Mouse (Mus musculus) 3134 (cell line): ENCODE measurements around the gene Hfm1.

Experiments
- DNase-seq: peaks from one replicate; pipeline ENCODE4 v3.0.0-alpha.2; 2011; ENCODE audit warnings: low spot score; ENCODE audit not compliant: insufficient read length; ENCODE audit errors: extremely low read depth

Gene Hfm1

DNA sequence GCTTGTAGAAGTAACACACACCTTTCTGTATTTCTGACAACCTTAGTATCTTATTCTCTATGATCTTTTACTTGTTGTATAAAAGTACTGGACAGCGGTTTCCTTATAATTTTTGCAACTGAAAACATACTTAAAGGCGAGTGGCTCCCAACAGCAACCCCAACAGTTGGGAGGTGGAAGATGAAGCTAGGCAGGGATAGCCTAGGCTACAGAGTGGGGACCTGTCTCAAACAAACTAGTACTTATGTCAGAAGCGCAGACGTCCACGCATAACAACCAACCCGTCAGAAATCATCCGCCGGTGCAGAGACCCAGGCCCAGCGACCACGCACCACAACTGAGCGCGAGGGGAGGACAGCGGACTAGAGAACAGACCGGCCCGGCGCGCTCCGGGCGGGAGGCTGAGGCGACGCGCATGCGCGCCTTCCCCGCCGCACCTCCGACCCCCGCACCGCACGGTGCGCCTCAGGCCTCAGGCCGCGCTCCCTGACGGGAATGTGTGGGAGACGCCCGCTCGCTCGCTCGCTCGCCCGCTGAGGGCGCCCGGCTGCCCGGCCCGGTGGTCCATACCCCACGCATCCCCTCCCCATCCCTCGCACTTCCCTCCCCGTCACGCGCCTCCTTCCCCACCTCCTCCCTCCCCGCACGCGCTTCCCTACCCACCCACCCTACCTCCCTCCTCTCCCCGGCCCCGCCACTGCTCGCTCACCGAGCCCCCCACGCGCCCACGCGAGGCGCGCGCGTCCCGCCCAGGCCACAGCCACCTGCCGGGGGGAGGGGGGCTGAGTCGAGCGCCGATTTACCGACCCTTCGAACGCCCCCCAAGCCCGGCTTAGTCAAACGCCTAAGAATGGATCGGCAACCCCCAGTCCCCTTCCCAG, at the start of gene Hfm1:
Hfm1 (minus strand) TSS at position 834 of the 881 bp plus-strand sequence.
- DNase-seq, result no peak

DNA sequence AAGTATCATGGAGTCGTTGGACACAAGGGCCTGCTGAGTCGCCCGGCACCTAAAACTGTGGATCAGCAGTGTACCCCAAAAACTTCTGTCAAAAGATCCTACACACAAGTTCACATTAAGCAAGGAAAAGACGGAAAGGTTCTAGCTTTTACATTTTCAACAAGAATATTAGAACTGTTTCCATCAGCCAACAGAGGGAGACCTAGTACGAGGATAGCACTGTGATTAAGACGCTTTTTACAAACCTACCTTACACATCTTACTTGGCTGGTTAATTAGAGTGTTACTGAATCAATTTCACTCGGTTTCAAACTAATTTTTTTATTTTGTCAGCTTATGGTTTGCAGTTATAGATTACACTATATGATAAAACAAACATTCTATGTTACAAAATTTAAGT, 47.8 kb upstream of the Hfm1 start:
- no peak for DNase-seq

DNA sequence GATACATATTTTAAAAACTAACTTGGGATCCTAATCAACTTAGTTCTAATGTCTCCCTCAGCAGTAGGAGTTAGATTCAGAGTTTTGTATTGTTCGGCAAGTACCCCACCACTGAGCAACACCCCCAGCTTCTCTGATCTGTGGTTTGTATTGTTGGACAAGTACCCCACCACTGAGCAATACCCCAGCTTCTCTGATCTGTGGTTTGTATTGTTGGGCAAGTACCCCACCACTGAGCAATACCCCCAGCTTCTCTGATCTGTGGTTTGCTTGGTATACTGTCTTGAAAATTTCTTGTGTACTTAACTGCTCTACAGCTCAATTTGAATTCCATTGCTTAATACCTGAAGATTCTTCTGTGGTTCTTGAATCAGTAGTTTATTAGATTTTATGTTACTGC, 41.5 kb upstream of the Hfm1 start:
- no peak for DNase-seq

DNA sequence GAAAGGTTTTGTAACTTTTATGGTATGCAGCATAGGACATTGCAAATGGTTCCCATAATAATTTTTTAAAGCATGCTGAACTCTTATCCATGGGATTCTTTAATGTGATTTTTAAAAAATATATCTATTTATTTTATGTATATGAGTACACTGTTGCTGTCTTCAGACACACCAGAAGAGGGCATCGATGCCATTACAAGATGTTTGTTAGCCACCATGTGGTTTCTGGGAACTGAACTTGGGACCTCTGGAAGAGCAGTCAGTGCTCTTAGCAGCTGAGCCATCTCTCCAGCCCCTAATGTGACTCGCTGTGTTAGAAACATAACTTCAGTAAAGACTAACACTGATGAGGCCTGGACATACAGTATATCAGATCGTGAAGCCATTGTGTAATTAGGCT, 40.3 kb upstream of the Hfm1 start:
- DNase-seq, result no peak

DNA sequence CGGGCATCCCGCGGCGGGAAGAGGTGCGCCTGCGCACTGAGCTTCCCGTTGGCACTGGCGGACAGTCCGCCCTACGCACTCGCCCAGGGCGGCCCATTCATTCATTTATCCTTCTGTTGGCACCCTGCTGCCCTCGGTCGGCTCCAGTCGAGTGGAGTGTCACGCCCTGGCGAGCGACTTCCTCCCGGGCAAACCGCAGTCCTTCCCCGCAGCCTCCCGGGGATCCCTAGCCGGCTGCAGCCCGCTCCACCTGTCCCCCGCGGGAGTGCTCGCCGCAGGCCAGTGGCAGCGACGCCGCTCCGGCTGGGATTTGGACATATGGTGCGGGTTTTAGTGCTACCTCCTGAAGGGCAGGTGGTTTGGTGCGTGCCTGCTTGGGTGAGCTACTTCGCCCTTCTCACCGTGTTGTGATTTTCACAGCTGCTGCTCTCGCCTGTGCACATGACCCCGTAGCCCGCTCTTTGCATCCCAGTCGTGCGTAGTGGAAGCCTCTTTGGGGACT, 38.4 kb upstream of the Hfm1 start:
- DNase-seq, result no peak

GRCm38 (mm10) chr5:106963584-106964512, 37.7 kb upstream of the Hfm1 start, which contains the start of gene Cdc7:
Cdc7 (plus strand) TSS chr5:106964322.
- DNase-seq, result peak; percentile 93

GRCm38 (mm10) chr5:106960451-106960850, 34.3 kb upstream of the Hfm1 start:
- DNase-seq, result no peak

- no peak for DNase-seq
Observed at GRCm38 (mm10) chr5:106959031-106959430, 32.9 kb upstream of the Hfm1 start.

- no peak for DNase-seq
Observed at GRCm38 (mm10) chr5:106956467-106956866, 30.3 kb upstream of the Hfm1 start.

- no peak for DNase-seq
Observed at GRCm38 (mm10) chr5:106948683-106949082, 22.6 kb upstream of the Hfm1 start.

DNA sequence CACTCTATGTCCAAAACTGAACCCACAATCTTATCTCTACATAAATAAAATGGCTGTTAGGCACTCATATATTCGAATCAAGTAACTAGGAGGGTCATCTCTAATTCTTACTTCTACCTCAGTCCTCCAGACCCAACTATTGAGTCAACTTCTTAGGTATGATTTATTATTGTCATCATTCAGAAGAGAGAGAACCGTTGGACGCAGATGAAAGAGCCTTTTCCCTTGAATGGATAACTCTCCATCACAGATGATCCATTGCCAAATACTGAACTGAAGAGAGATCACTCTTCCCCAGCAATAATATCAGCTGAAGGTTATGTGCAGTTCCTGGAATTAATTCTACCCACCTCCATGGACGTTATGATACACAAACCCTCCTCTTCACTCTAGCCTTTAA, 20.2 kb upstream of the Hfm1 start:
- no peak for DNase-seq

DNA sequence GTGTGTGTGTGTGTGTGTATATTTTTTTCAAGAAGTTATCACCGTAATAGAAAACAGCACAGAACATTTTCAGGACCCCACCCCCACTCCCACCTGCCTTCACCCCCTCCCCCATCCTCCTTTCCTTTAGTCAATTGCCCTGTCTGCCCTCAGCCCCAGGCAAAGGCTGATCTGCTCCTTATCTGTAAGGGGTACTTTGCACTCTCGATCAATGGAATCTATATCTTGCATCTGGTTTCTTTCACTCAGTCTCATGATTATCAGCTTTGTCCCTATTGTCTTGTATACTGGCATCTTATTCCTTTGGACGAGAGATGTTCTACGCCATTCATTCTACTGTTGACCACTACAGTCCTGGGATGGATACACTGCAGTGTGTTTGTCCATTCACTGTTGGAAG, 1.9 kb upstream of the Hfm1 start:
- no peak for DNase-seq

DNA sequence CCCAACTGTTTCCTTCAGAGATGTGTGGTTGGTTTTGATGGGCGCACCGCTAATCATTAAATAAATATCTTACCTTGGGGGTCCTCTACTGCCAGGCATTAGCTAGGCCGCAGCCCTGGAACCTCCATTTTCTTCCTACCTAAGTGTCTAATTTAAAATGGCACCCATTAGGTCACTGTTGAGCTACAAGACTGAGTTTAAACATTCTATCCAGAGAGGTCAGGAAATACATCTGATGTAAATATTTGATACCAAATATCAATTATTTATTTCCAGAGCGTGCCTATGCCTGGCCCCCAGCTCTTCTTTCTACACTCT, 207 bp upstream of the Hfm1 start:
- DNase-seq, result no peak

- DNase-seq, result no peak
Observed at GRCm38 (mm10) chr5:106919315-106919714, 6.8 kb downstream of the Hfm1 start.

- DNase-seq, result no peak
Observed at GRCm38 (mm10) chr5:106896879-106897278, 29.2 kb downstream of the Hfm1 start.

GRCm38 (mm10) chr5:106891773-106892172, 34.3 kb downstream of the Hfm1 start:
- peak; percentile 5 for DNase-seq

- DNase-seq, result no peak
Observed at GRCm38 (mm10) chr5:106887303-106888071, 38.6 kb downstream of the Hfm1 start.

GRCm38 (mm10) chr5:106885517-106885916, 40.6 kb downstream of the Hfm1 start:
- DNase-seq, result no peak

GRCm38 (mm10) chr5:106876438-106876837, 49.7 kb downstream of the Hfm1 start:
- DNase-seq, result no peak

- DNase-seq, result no peak
Observed at GRCm38 (mm10) chr5:106860415-106860814, 65.7 kb downstream of the Hfm1 start.

GRCm38 (mm10) chr5:106853284-106853683, 72.8 kb downstream of the Hfm1 start:
- peak; percentile 20 for DNase-seq
